Mouse (Mus musculus): ENCODE results near the gene Vipr2.

- no peak for TF ChIP-seq CTCF (IDR thresholded peaks at IDR 0.05)
- no peak for TF ChIP-seq POLR2A (IDR thresholded peaks at IDR 0.05; ENCODE audit: insufficient read depth, low read depth, low read length)
- no peak for TF ChIP-seq EP300 (IDR thresholded peaks at IDR 0.05; ENCODE audit: insufficient read depth, low read depth, low read length)
Observed at GRCm38 (mm10) chr12:116159223-116159622, 81.7 kb downstream of the Vipr2 start.

All from heart, adult 2 months (tissue).